Mouse (Mus musculus): ENCODE results near the gene Cnot4.
"Not testable (repeated sequence)": the region's sequence is repeated elsewhere in the genome, so short reads cannot be mapped to it uniquely, and the experiment has no call there.

Gene Cnot4

GRCm38 (mm10) chr6:35133579-35134488, at the start of gene Cnot4:
TSS of gene Cnot4 (minus strand) at chr6:35133724.
- DNase-seq = peak; percentile 100

GRCm38 (mm10) chr6:35179299-35179698, 45.8 kb upstream of the Cnot4 start:
- DNase-seq = not testable (repeated sequence)

GRCm38 (mm10) chr6:35177650-35178272, 44.2 kb upstream of the Cnot4 start:
- peak; percentile 95 for DNase-seq

- peak; percentile 98 for DNase-seq
Observed at GRCm38 (mm10) chr6:35176979-35177649, 43.6 kb upstream of the Cnot4 start, which contains the start of gene Nup205. TSS of gene Nup205 (plus strand) at chr6:35177421.

GRCm38 (mm10) chr6:35173181-35173580, 39.7 kb upstream of the Cnot4 start:
- no peak for DNase-seq

- peak; percentile 16 for DNase-seq
Observed at GRCm38 (mm10) chr6:35172028-35172427, 38.5 kb upstream of the Cnot4 start.

- no peak for DNase-seq
Observed at GRCm38 (mm10) chr6:35169250-35169649, 35.7 kb upstream of the Cnot4 start.

GRCm38 (mm10) chr6:35154540-35154939, 21.0 kb upstream of the Cnot4 start:
- DNase-seq = no peak

- no peak for DNase-seq
Observed at GRCm38 (mm10) chr6:35147726-35148422, 14.3 kb upstream of the Cnot4 start.

- no peak for DNase-seq
Observed at GRCm38 (mm10) chr6:35145569-35145968, 12.0 kb upstream of the Cnot4 start.

- DNase-seq = no peak
Observed at GRCm38 (mm10) chr6:35140351-35140750, 6.8 kb upstream of the Cnot4 start.

GRCm38 (mm10) chr6:35134844-35135243, 1.3 kb upstream of the Cnot4 start:
- DNase-seq = no peak

GRCm38 (mm10) chr6:35133246-35133578, 312 bp downstream of the Cnot4 start:
- DNase-seq = no peak

GRCm38 (mm10) chr6:35132806-35133205, 718 bp downstream of the Cnot4 start:
- DNase-seq = peak; percentile 95

- DNase-seq = no peak
Observed at GRCm38 (mm10) chr6:35122488-35122887, 11.0 kb downstream of the Cnot4 start.

GRCm38 (mm10) chr6:35121925-35122324, 11.6 kb downstream of the Cnot4 start:
- DNase-seq = no peak

- no peak for DNase-seq
Observed at GRCm38 (mm10) chr6:35102457-35102856, 31.1 kb downstream of the Cnot4 start.

GRCm38 (mm10) chr6:35084927-35085326, 48.6 kb downstream of the Cnot4 start:
- DNase-seq = no peak

GRCm38 (mm10) chr6:35075148-35075547, 58.4 kb downstream of the Cnot4 start:
- DNase-seq = no peak

GRCm38 (mm10) chr6:35071261-35071660, 62.3 kb downstream of the Cnot4 start:
- no peak for DNase-seq

GRCm38 (mm10) chr6:35062446-35062845, 71.1 kb downstream of the Cnot4 start:
- DNase-seq = no peak

GRCm38 (mm10) chr6:35043127-35043526, 90.4 kb downstream of the Cnot4 start:
- no peak for DNase-seq

GRCm38 (mm10) chr6:35033341-35033740, 100.2 kb downstream of the Cnot4 start:
- DNase-seq = peak; percentile 55
